Mouse (Mus musculus) heart, embryonic 12.5 days (tissue): ENCODE results near the gene 4930550L24Rik. TPM values are rescaled to one million over a fixed set of nuclear protein-coding genes. Genes with fewer than 3 reads are reported as not detected.

ENCODE experiments used
- ATAC-seq: fragments of 200-750 bp; cut with Nextera tagmentation; 2 replicates; pipeline ENCODE4 v1.8.0; 2017; ENCODE audit warnings: moderate TSS enrichment, moderate library complexity; ENCODE audit not compliant: insufficient number of reproducible peaks, low FRiP score
- H3K27ac ChIP-seq: fragments of 300-500 bp; sonication (generic); 2 replicates; pipeline ENCODE4 v1.5.1; 2016; ENCODE audit warnings: mild to moderate bottlenecking, moderate library complexity; ENCODE audit not compliant: poor library complexity, severe bottlenecking
- H3K27me3 ChIP-seq: fragments of 300-500 bp; sonication (generic); replicated peaks from 2 replicates; pipeline ENCODE4 v1.6.1; 2016; ENCODE audit warnings: mild to moderate bottlenecking, moderate library complexity
- H3K36me3 ChIP-seq: fragments of 300-500 bp; sonication (generic); 2 replicates; pipeline ENCODE4 v1.6.1; 2016; ENCODE audit warnings: mild to moderate bottlenecking, moderate library complexity
- H3K4me1 ChIP-seq: fragments of 300-500 bp; sonication (generic); replicated peaks from 2 replicates; pipeline ENCODE4 v1.6.1; 2016; ENCODE audit warnings: mild to moderate bottlenecking
- H3K4me2 ChIP-seq: fragments of 300-500 bp; sonication (generic); 2 replicates; pipeline ENCODE4 v1.6.1; 2016; ENCODE audit warnings: mild to moderate bottlenecking, moderate library complexity
- H3K4me3 ChIP-seq: fragments of 300-500 bp; sonication (generic); 2 replicates; pipeline ENCODE4 v1.5.1; 2016; ENCODE audit warnings: mild to moderate bottlenecking
- H3K9ac ChIP-seq: fragments of 300-500 bp; sonication (generic); 2 replicates; pipeline ENCODE4 v1.6.1; 2016; ENCODE audit warnings: mild to moderate bottlenecking, moderate library complexity
- H3K9me3 ChIP-seq: fragments of 300-500 bp; sonication (generic); replicated peaks from 2 replicates; pipeline ENCODE4 v1.6.1; 2016; ENCODE audit warnings: mild to moderate bottlenecking, moderate library complexity
- WGBS: fragments of 180-500 bp; shearing (Covaris S2); methylation state at CpG from one replicate; pipeline ENCODE4 v1.1.7; 2016; 5-methylcytosine and 5-hydroxymethylcytosine counted together
- polyA plus RNA-seq: library from polyadenylated mRNA; unstranded; fragments of >200 nt; fragmentation: Nextera tagmentation; extraction: Ambion mirVana; gene quantifications from 2 replicates; pipeline ENCODE4 v1.2.1, GENCODE M21; 2016

4930550L24Rik gene
- not detected in 2 replicates for polyA plus RNA-seq

GRCm38 (mm10) chrX:58909060-58909459, at the start of gene 4930550L24Rik:
TSS of gene 4930550L24Rik (plus strand) at chrX:58909360.
- no peak within 1 kb of the TSS for H3K9ac ChIP-seq
- no peak within 1 kb of the TSS for H3K4me2 ChIP-seq
- no peak within 1 kb of the TSS for H3K4me3 ChIP-seq
- no peaks in the 10 kb centered on the region for H3K36me3 ChIP-seq
- no peaks in the 10 kb centered on the region for H3K27me3 ChIP-seq
- 64% methylated on average over 2 of the region's 2 CpGs for WGBS
- H3K9me3 ChIP-seq: no peaks in the 10 kb centered on the region
- no peak for ATAC-seq
- no peak within 1 kb of the TSS for H3K27ac ChIP-seq
- no peaks in the 10 kb centered on the region for H3K4me1 ChIP-seq

DNA sequence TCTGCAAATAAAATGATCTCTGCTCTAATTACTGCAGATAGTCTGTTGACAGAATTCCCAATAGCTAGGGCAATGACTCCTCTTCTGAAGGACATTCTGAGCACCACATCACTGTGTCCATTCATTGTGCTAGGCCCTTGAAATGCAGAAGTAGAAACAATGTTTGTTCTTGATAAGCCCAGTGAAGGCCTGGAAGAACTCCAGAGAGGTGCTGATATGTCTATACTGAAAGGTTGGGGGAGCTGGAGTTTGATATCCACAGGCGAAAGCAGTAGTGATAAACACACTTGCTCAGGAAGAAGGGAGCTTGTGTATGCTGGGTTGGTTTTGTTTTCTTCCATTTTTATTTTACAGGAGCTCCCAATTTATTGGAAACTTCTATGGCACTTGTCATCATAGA, 8.4 kb upstream of the 4930550L24Rik start:
- Histone ChIP-seq H3K9me3 (no peaks in the 10 kb centered on the region), H3K4me1 (0 out of 2 replicates have a peak, but pooled peaks cover 3% of the 10 kb centered on the region), H3K4me3 (no peak overlapping the region), H3K9ac (no peak overlapping the region), H3K36me3 (no peaks in the 10 kb centered on the region), H3K4me2 (no peak overlapping the region), H3K27me3 (no peaks in the 10 kb centered on the region), H3K27ac (no peak overlapping the region)
- WGBS: 9% methylated on average over 1 of the region's 1 CpGs
- no peak for ATAC-seq

DNA sequence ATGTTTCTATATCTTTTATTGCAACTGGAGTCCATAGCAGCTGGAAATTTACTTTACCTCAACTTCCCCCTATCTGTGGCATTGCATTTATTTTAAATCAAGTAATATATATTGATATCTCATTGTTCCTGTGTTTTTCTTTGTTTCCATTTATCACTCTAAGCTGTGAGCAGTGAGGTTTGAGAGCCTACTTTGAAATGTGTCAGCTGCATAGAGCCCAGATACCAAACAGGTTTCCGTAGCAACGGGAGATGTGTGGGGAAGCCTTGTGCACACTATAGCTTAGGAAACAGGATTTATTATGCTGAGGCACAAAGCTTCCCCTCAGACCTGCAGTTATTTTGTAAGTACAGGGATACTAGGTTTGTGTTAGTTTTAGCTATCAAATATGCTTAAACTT, 58.8 kb downstream of the 4930550L24Rik start:
- Histone ChIP-seq H3K4me1 (no peaks in the 10 kb centered on the region), H3K27ac (no peak overlapping the region), H3K4me3 (no peak overlapping the region), H3K9ac (no peak overlapping the region), H3K36me3 (no peaks in the 10 kb centered on the region), H3K4me2 (no peak overlapping the region), H3K27me3 (no peaks in the 10 kb centered on the region), H3K9me3 (no peaks in the 10 kb centered on the region)
- 90% methylated on average over 2 of the region's 2 CpGs for WGBS
- ATAC-seq: no peak
